Mouse (Mus musculus) ES-CJ7 (cell line): Measurements from ENCODE around the gene Tvp23a.

Source experiments
- DNase-seq: peaks from one replicate; pipeline ENCODE4 v3.0.0; 2011; ENCODE audit warnings: low read depth, low spot score

The Tvp23a gene

GRCm38 (mm10) chr16:10394699-10395540 lies 52.2 kb downstream of the Tvp23a start, which contains the start of gene Tekt5:
Tekt5 (minus strand) TSS chr16:10395490.
- DNase-seq: peak; percentile 64

GRCm38 (mm10) chr16:10392587-10392986 lies 54.6 kb downstream of the Tvp23a start:
- no peak for DNase-seq

- no peak for DNase-seq
Observed at GRCm38 (mm10) chr16:10388634-10389365, 58.4 kb downstream of the Tvp23a start.

GRCm38 (mm10) chr16:10385261-10385660 lies 61.9 kb downstream of the Tvp23a start:
- DNase-seq: no peak

GRCm38 (mm10) chr16:10384544-10384943 lies 62.6 kb downstream of the Tvp23a start:
- no peak for DNase-seq

- DNase-seq: no peak
Observed at GRCm38 (mm10) chr16:10384060-10384497, 63.1 kb downstream of the Tvp23a start.

GRCm38 (mm10) chr16:10379531-10379930 lies 67.6 kb downstream of the Tvp23a start:
- DNase-seq: no peak

GRCm38 (mm10) chr16:10377286-10377685 lies 69.9 kb downstream of the Tvp23a start:
- DNase-seq: no peak

GRCm38 (mm10) chr16:10374254-10375011 lies 72.7 kb downstream of the Tvp23a start:
- peak; percentile 52 for DNase-seq

- DNase-seq: no peak
Observed at GRCm38 (mm10) chr16:10372372-10372771, 74.8 kb downstream of the Tvp23a start.
